Mouse (Mus musculus) layer of hippocampus, postnatal 25 days (tissue): Measurements from ENCODE around the gene Wdr18. TPM values are rescaled to one million over a fixed set of nuclear protein-coding genes. Genes with fewer than 3 reads are reported as not detected.

ENCODE experiments used
- DNase-seq, 2 experiments: peaks; one replicate each; pipeline ENCODE4 v3.0.0; 2022; ENCODE audit warnings: mixed read lengths in 2 of 2, low spot score in 1 of 2; ENCODE audit errors: extremely low spot score in 1 of 2
- total RNA-seq, 2 experiments: library from RNA; stranded (reverse); gene quantifications; 2 replicates each; pipeline ENCODE4 v1.2.3; 2021

Wdr18 gene
- total RNA-seq, 2 experiments from 2014 or later, result 42.9 to 45.8 TPM

- no peak for DNase-seq
Observed at GRCm38 (mm10) chr10:79991099-79991498, 31.1 kb downstream of the Wdr18 start.

DNA sequence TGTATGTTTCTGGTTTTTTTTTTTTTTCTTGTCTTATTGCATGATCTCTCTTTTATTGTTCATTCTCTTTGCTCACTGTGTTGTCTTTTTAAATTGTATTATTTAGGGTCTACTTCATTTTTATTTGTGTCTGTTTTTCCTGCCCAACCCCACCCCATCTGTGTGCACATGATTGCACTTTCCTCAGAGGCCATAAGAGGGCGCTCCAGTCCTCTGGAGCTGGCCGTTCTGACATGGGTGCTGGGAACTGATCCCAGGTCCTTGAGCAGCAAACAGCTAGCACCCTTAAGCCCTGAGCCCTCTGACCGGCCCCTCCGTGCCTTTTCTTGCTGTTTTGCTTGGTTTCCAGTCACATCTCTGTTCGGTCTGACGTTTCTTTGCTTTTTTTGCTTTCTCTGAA lies 31.6 kb downstream of the Wdr18 start:
- DNase-seq, result no peak

- no peak for DNase-seq
Observed at GRCm38 (mm10) chr10:79994397-79995115, 34.6 kb downstream of the Wdr18 start.

DNA sequence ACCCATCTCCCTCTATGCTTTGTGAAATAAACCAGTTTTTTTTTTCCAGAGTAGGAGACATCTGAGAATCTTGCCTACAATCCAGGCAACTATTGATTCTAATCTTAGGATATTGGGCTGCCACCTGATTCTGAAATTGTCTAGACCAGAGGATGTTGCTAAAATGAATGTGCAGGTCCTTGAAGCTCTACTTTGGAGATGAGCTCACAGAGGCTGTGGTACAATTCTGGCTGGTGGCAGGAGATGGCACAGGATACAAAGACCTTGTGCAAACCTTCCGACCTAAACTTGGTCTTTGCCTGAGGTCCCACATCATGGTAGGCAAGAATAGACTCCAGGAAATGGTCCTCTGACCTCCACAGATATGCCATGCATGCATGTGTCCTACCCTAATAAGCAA lies 35.7 kb downstream of the Wdr18 start:
- no peak for DNase-seq

- DNase-seq, result peak; percentile 96 to 99
Observed at GRCm38 (mm10) chr10:79996272-79997033, 36.5 kb downstream of the Wdr18 start, which contains the start of gene Abca7. Gene Abca7, plus strand, starts transcription at chr10:79996494.

GRCm38 (mm10) chr10:79997034-79997760 lies 37.2 kb downstream of the Wdr18 start:
- DNase-seq, result peak in 1 of 2 experiments; percentile 63

GRCm38 (mm10) chr10:79997819-79998218 lies 37.9 kb downstream of the Wdr18 start:
- DNase-seq, result no peak

DNA sequence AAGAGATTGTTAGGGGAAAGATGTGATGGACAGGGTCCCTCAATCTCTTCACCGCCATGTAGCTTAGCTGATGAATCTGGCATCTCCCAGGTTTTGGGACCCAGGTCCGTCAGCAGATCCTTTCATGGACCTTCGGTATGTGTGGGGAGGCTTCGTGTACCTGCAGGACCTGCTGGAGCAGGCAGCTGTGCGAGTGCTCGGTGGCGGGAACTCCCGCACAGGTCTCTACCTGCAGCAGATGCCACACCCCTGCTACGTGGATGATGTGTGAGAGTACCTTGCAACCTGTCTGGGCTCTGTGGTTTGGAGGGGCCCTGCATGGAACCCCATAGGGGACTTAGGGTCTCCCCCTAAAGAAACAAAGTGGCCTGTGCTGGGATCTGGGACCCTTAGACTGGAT lies 42.0 kb downstream of the Wdr18 start:
- DNase-seq, result no peak

- DNase-seq, result no peak
Observed at GRCm38 (mm10) chr10:80002829-80003228, 42.9 kb downstream of the Wdr18 start.

DNA sequence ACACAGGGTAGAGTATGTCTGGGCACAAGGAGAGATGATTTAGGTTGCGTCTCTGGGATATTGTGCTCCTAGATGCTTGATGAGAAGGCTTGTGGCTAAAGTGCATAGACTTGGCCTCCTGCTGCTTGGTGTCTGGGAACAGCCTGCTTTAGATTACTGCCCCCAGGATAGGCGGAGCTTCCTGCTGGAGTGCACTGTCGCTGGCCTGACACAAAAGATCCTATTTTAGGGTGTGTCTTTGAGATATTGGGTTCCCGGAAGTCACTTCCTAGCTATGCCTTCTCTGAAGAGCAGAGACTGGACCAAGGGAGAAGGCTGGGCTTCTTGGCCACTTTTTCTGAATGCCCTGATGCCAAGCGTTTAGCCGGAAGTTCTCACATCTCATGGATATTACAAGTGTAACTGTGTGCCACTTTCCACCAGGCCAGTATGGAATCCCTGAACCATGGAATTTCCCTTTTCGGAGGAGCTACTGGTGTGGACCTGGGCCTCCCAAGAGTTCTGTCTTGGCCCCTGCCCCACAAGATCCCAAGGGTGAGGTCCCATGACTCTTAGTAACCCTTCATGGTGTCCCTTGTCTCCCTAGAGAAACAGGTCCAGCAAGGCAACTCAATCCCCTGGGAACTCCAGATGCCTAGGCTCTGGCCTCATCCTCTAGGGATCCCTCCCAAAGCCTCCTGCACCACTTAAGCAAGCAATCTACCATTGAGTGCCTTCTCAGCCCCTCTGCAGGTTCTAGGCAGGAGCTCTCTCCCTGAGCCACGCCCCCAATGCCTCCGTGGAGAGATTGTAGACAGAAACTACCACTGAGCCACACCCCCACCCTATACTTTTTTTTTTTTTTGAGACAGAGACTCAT lies 43.7 kb downstream of the Wdr18 start:
- DNase-seq, result no peak

GRCm38 (mm10) chr10:80004233-80004705 lies 44.3 kb downstream of the Wdr18 start:
- DNase-seq, result no peak

- DNase-seq, result no peak
Observed at GRCm38 (mm10) chr10:80011740-80012139, 51.8 kb downstream of the Wdr18 start.

- DNase-seq, result no peak
Observed at GRCm38 (mm10) chr10:80013609-80014008, 53.7 kb downstream of the Wdr18 start.

- DNase-seq, result no peak
Observed at GRCm38 (mm10) chr10:80014484-80015290, 54.7 kb downstream of the Wdr18 start.

- DNase-seq, result no peak
Observed at GRCm38 (mm10) chr10:80015583-80015982, 55.6 kb downstream of the Wdr18 start.

DNA sequence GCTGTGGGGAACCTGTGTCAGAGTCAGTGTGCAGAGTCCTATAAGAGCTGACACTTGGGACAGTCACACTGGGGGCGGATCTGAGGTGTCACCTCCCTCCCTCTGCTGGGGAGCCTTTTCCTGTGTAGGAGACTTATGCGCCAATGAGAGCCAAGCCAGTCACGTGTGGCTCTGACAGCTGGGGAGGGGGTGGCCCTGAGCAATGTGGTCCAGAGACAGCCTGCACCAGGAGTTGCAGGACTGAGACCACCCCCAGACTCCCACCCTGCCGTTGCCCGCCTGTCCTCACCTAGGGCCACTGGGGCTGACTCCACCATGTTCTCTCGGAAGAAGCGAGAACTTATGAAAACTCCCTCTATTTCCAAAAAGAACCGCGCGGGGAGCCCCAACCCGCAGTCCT lies 56.6 kb downstream of the Wdr18 start, which contains the start of gene Arhgap45:
Gene Arhgap45 (plus strand): TSS at position 143 of the 400 bp plus-strand sequence.
- DNase-seq, result no peak

- no peak for DNase-seq
Observed at GRCm38 (mm10) chr10:80016931-80017330, 57.0 kb downstream of the Wdr18 start.

DNA sequence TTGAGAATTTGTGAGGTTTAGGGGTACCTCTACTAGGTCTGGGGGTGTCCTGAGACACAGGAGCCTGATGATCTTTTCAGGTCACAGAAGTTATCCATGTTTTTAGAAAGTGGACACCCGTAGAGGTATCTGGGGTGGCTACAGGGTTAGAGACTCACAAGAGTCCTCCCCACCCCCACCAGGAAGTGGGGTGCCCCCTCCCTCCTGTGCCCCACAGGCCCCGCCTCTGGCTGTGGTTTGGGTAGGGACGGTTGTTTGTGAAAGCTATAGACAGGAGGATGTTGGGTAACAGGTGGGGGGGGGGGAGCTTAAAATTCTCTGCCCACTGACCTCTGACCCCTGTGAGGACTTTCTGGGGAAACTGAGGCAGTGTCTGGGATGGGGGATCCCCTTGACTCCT lies 57.4 kb downstream of the Wdr18 start:
- no peak for DNase-seq

DNA sequence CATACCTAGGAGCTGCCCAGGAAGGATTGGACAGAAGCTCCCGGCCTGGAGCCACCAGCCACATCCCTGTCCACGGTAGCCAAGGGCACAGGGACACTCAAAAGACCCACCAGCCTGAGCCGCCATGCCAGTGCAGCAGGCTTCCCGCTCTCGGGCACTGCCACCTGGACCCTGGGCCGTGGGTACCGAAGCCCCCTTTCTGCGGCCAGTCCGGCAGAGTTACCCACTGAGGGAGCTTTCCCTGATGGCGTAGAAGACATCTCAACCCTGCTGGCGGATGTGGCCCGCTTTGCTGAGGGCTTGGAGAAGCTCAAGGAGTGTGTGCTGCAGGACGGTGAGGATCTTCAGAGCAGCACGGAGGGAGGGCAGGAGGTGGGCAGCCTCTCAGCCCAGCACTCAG lies 57.8 kb downstream of the Wdr18 start:
- no peak for DNase-seq
